Mouse (Mus musculus): ENCODE measurements around the gene Arid4b.

DNA sequence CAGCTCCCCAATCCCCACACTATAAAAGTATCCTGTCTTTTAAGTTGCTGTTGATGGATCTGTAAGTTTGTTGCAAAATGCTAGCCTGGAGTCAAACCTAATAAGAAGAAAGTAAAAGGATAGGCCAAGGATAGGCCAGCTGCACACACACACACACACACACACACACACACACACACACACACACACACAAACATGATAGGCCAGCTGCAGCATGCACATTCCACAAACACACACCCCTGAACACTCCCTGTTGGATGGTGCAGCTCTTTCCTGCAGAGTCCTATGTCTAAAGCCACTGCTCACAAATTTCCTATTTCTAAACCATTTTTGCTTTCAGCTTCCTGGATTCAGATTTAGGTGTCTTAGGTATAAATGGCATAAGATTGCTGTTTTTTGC is 19.2 kb upstream of the Arid4b start:
- TF ChIP-seq CTCF (IDR thresholded peaks at IDR 0.05; ENCODE audit: borderline replicate concordance, insufficient read depth, low read depth, low read length) (no peak), POLR2A (IDR thresholded peaks at IDR 0.05; ENCODE audit: borderline replicate concordance, insufficient read depth, low read length) (no peak)

Data from cerebellum, adult 2 months (tissue).